Mouse (Mus musculus) ZHBTc4 (cell line): ENCODE measurements around the gene Micall1.

Experiments used
- DNase-seq: peaks from one replicate; pipeline ENCODE4 v3.0.0-alpha.2; 2011; ENCODE audit warnings: low read depth, low spot score

Micall1 gene

GRCm38 (mm10) chr15:79108421-79109320, at the start of gene Micall1:
Gene Micall1, plus strand, starts transcription at chr15:79108898.
- DNase-seq: peak; percentile 50

- no peak for DNase-seq
These were observed 47.7 kb upstream of the Micall1 start for GRCm38 (mm10) chr15:79060887-79061565.

- peak; percentile 99 for DNase-seq
These were observed 46.1 kb upstream of the Micall1 start, which contains the start of gene Ankrd54 for GRCm38 (mm10) chr15:79062376-79063159. Gene Ankrd54, minus strand, starts transcription at chr15:79062893.

- DNase-seq: no peak
These were observed 45.4 kb upstream of the Micall1 start for GRCm38 (mm10) chr15:79063160-79063740.

- peak; percentile 40 for DNase-seq
These were observed 43.5 kb upstream of the Micall1 start for GRCm38 (mm10) chr15:79065086-79065770.

GRCm38 (mm10) chr15:79066276-79066675, 42.4 kb upstream of the Micall1 start:
- DNase-seq: peak; percentile 45

- DNase-seq: no peak
These were observed 41.1 kb upstream of the Micall1 start for GRCm38 (mm10) chr15:79067631-79068030.

GRCm38 (mm10) chr15:79068416-79068815, 40.3 kb upstream of the Micall1 start:
- no peak for DNase-seq

GRCm38 (mm10) chr15:79071117-79072039, 37.3 kb upstream of the Micall1 start:
- peak; percentile 75 for DNase-seq

GRCm38 (mm10) chr15:79073752-79074151, 34.9 kb upstream of the Micall1 start:
- DNase-seq: no peak

GRCm38 (mm10) chr15:79074446-79074845, 34.3 kb upstream of the Micall1 start:
- no peak for DNase-seq

GRCm38 (mm10) chr15:79074913-79075532, 33.7 kb upstream of the Micall1 start, which contains the start of gene Eif3l:
Gene Eif3l, plus strand, starts transcription at chr15:79075179.
- peak; percentile 93 for DNase-seq

- DNase-seq: peak; percentile 65
These were observed 32.9 kb upstream of the Micall1 start for GRCm38 (mm10) chr15:79075658-79076365.

- no peak for DNase-seq
These were observed 29.1 kb upstream of the Micall1 start for GRCm38 (mm10) chr15:79079567-79079966.

GRCm38 (mm10) chr15:79092284-79092683, 16.4 kb upstream of the Micall1 start:
- DNase-seq: no peak

GRCm38 (mm10) chr15:79093083-79093839, 15.4 kb upstream of the Micall1 start:
- no peak for DNase-seq

GRCm38 (mm10) chr15:79095483-79095882, 13.2 kb upstream of the Micall1 start:
- DNase-seq: no peak

GRCm38 (mm10) chr15:79096556-79096955, 12.1 kb upstream of the Micall1 start:
- no peak for DNase-seq
